Mouse (Mus musculus): Measurements from ENCODE around the gene Arap1.

The Arap1 gene

GRCm38 (mm10) chr7:101393694-101394504 lies 46.0 kb downstream of the Arap1 start:
- DNase-seq (ENCODE audit: low read depth, low spot score) = peak; percentile 73

GRCm38 (mm10) chr7:101394569-101394968 lies 46.7 kb downstream of the Arap1 start:
- DNase-seq (ENCODE audit: low read depth, low spot score) = no peak

DNA sequence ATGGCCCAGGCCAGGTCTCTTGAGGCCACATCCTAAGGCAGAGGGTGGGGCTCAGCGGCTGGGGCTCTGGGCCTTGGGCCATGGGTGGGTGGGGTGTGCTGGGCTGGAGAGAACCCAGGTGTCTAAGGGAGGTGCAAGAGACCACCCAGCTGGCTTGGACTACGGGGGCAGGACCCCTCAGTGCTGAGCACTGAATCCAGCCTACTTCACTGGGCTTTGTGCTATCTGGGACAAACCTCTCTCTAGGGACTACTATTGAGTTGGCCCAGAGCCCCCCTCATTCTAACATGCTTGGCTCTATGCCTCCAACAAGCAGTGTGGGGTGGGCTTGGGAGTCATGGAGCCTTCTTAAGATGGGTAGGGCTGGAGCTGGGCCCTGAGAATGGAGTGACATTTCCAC lies 47.6 kb downstream of the Arap1 start:
- no peak for DNase-seq (ENCODE audit: low read depth, low spot score)

GRCm38 (mm10) chr7:101397175-101397574 lies 49.3 kb downstream of the Arap1 start:
- DNase-seq (ENCODE audit: low read depth, low spot score) = no peak

- DNase-seq (ENCODE audit: low read depth, low spot score) = no peak
Observed at GRCm38 (mm10) chr7:101401510-101401909, 53.6 kb downstream of the Arap1 start.

- no peak for DNase-seq (ENCODE audit: low read depth, low spot score)
Observed at GRCm38 (mm10) chr7:101403831-101404230, 56.0 kb downstream of the Arap1 start.

GRCm38 (mm10) chr7:101410267-101410936 lies 62.5 kb downstream of the Arap1 start, which contains the start of gene Gm45837:
Gene Gm45837, plus strand, starts transcription at chr7:101410886.
- no peak for DNase-seq (ENCODE audit: low read depth, low spot score)

DNA sequence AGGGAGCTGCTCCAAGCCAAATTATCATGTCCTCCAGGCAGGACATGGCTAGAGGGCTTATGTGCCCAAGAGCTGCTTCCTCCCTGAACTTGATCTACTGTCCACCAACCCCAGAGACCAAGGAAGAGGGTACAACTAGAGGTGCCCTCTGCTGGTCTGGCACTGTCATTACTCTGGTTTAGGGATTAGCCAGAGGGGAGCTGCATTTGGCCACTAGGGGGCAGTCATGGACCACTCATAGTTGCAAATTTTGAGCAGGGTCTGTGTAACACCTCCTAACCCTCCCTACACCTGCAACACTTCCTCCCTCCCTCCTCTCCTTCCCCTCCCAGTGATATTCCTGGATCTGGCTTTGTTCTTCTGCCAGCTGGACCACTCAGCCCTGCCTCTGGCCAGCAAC lies 64.9 kb downstream of the Arap1 start:
- DNase-seq (ENCODE audit: low read depth, low spot score) = peak; percentile 85

GRCm38 (mm10) chr7:101414209-101414608 lies 66.3 kb downstream of the Arap1 start:
- DNase-seq (ENCODE audit: low read depth, low spot score) = no peak

DNA sequence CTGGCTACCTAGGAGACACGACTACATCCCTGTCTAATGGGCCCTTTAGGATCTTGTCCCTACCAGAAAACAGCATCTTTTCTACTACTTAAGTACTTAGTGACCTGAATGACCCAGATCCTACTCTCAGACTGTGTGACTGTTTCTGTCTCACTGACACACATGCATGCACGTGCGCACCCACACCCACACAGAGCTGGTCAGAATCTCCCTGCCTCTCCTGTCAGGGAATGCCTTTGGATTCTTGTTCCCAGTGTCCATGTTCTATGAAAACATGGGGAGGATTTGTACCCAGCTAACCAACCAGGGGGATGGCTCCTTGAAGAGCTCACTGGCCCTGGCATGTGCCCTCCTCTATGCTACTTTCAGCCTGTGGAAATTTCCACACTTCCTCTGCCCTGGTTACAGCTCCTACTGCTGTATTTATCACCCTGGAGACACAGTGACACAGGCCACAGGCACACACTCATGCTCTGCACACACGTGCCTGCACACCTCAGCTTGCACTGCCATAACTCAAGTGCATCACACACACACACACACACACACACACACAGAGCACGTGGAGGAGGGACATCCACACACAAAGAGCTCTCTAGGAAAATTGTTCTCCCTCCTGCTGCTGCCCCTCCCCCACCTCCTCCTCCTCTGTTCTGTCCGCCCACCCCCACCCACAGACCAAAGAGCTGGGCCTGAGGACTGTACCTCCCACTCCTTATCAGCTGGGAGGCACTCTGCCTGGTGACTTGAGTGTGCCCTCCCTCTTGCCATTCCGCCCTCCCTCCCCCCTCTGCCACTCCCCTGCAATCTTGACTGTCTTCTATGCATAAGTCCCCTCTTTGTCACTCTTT lies 67.0 kb downstream of the Arap1 start:
- DNase-seq (ENCODE audit: low read depth, low spot score) = peak; percentile 23

- DNase-seq (ENCODE audit: low read depth, low spot score) = no peak
Observed at GRCm38 (mm10) chr7:101415512-101416100, 67.7 kb downstream of the Arap1 start.

- no peak for DNase-seq (ENCODE audit: low read depth, low spot score)
Observed at GRCm38 (mm10) chr7:101416391-101416790, 68.5 kb downstream of the Arap1 start.

- peak; percentile 57 for DNase-seq (ENCODE audit: low read depth, low spot score)
Observed at GRCm38 (mm10) chr7:101419013-101419770, 71.3 kb downstream of the Arap1 start.

- no peak for DNase-seq (ENCODE audit: low read depth, low spot score)
Observed at GRCm38 (mm10) chr7:101421529-101421928, 73.7 kb downstream of the Arap1 start, which contains the start of gene Pde2a. Gene Pde2a, plus strand, starts transcription at chr7:101421691.

- DNase-seq (ENCODE audit: low read depth, low spot score) = peak; percentile 30
Observed at GRCm38 (mm10) chr7:101422069-101422468, 74.2 kb downstream of the Arap1 start.

DNA sequence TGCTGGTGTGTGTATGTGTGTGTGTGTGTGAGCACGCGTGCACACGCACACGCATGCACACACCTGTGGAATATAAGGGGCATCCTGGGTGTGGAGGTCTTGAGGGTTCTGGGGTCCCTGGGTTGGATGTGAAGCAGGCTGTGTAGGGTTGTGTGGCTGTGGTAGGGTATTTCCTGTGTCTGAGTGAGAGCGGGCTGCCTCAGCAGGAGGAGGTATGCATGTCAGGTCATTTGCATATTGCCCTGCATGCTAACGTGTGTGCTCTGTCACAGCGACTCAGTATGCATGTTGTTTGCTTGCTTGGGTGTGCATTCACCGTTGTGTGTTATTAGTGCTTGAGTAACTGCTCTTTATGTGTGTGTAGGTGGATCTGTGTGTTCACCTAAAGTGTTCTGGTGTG lies 74.8 kb downstream of the Arap1 start:
- no peak for DNase-seq (ENCODE audit: low read depth, low spot score)

GRCm38 (mm10) chr7:101423970-101424369 lies 76.1 kb downstream of the Arap1 start:
- DNase-seq (ENCODE audit: low read depth, low spot score) = no peak

GRCm38 (mm10) chr7:101426692-101427091 lies 78.8 kb downstream of the Arap1 start:
- DNase-seq (ENCODE audit: low read depth, low spot score) = no peak

DNA sequence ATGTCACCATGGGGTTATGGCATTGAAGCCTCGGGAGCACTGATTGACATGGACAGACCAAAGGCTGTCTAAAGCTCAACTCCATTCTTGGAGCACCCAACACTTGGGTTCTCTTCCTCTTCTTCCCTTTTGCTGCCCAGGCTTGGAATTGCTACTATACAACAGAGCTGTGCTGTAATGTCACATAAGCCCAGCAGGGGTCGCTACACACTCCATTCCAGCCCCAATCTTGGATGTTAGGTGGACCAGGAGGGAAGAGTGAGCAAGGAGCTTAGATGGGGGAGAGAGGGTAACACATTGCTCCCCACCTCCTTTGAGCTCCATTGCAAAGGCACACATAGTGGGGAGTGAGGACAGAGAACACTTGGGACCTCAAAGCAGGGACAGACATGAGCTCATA lies 79.9 kb downstream of the Arap1 start:
- DNase-seq (ENCODE audit: low read depth, low spot score) = peak; percentile 55

DNA sequence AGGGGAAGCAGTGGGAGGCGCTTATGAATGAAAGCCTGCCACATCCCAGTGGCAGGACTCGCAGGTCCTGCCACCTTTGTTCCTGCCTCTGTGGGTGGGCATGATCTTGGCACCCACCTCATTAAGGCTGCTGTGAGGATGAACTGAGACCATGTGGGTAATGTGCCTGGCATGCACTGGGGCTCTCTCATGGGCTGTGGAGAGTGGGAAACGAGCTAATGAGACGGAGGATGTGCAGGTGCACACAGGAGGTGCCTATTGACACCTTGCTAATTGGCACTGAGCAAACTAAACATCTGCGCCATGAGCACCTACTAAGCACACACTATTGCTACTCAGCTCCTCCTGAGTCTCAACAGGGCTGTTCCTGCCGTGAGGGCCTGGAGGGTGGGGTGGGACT lies 87.2 kb downstream of the Arap1 start:
- no peak for DNase-seq (ENCODE audit: low read depth, low spot score)

DNA sequence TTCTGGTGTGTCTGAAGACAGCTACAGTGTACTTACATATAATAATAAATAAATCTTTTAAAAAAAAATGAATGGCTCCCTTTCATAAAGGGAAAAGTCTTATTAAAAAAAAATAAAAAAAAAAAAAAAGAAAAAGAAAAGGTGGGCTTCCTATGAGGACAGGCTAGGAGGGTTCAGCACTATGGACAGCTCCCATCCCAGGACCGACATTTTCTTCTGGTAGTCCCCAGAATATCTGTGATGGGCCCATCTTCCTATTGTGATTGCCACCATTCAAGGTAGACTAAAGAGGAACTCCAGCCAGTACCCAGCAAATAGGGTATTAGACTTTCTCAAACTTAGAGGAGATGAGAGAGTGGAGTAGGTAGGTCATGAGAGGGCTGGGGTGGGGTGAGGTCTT lies 90.0 kb downstream of the Arap1 start:
- peak; percentile 40 for DNase-seq (ENCODE audit: low read depth, low spot score)
